Comparison of ENCODE assay signal across 8 mouse cellular contexts in the genomic region with DNA sequence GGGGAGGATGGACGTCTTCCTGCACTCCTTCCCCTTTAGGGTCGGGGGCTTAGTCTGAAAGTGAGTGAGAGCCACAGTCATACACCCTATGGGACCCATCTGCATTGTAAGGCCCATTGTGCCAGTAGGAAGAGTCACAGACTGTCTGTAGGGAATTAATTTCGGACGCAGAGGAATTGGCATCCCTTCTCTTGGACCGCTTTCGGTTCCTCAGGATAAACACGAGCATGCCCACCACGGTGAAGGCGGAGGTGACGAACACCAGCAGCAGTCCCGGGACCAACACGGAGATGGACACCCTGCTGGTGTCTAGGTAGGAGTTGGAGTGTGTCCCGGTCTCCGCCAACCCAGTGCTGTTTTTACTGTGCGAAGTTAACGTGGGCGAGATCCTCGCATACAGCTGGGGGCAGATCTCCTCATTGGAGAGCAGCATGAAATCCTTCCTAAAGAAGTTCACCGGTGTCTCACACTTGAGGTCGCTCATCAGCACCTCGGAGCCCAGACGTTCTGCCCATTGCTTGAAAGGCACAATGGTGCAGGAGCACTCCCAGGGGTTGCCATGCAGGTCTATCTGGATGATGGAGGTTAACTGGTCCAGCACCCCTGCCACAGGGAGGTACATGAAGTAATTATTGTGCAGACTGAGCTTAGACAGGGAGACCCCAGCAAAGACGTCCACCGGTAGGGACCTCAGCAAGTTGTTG. TPM values are rescaled to one million over a fixed set of nuclear protein-coding genes. Genes with fewer than 3 reads are reported as not detected.
DNase-seq lines count a peak whose midpoint lies in the region; ATAC-seq lines count a peak whose summit lies in the region.

No protein-coding gene starts in this region.

- H3K36me3 ChIP-seq in forebrain, embryonic 16.5 days (ENCODE audit: control insufficient read depth, insufficient read depth) = no peaks in the 10 kb centered on the region
- no peaks in the 10 kb centered on the region for H3K36me3 ChIP-seq in midbrain, embryonic 13.5 days

- peak; percentile 3 for DNase-seq in adrenal gland, postnatal 10 days
- no peak for DNase-seq in adrenal gland, postnatal 25 days
- DNase-seq in cerebellum, adult 11 months = peak; percentile 69
- peak; percentile 27 to 59 for DNase-seq in layer of hippocampus, postnatal 14 days (ENCODE audit: low spot score in 2 of 2)
- DNase-seq in adrenal gland, adult 8-10 months = no peak
- DNase-seq in gastrocnemius, adult 18-20 months (ENCODE audit: low spot score) = no peak

- ATAC-seq in forebrain, embryonic 16.5 days = peak; percentile 16
- peak; percentile 22 for ATAC-seq in midbrain, embryonic 13.5 days

- no peaks in the 10 kb centered on the region for H3K27me3 ChIP-seq in forebrain, embryonic 16.5 days (replicated peaks; ENCODE audit: control insufficient read depth, insufficient read depth, low read length)
- H3K27me3 ChIP-seq in midbrain, embryonic 13.5 days = no peaks in the 10 kb centered on the region

- peak overlapping the region; percentile 84 for H3K4me2 ChIP-seq in forebrain, embryonic 16.5 days (ENCODE audit: low read length)
- H3K4me2 ChIP-seq in midbrain, embryonic 13.5 days (replicated peaks) = peak overlapping the region; percentile 91

- H3K4me3 ChIP-seq in forebrain, embryonic 16.5 days (replicated peaks; ENCODE audit: low read length) = peak overlapping the region; percentile 81
- peak overlapping the region; percentile 68 for H3K4me3 ChIP-seq in midbrain, embryonic 13.5 days (replicated peaks)

- WGBS in forebrain, embryonic 16.5 days = 1% methylated on average over 24 of the region's 24 CpGs
- WGBS in midbrain, embryonic 13.5 days = 1% methylated on average over 24 of the region's 24 CpGs

- peak overlapping the region; percentile 89 for H3K9ac ChIP-seq in forebrain, embryonic 16.5 days (replicated peaks; ENCODE audit: low read depth, low read length)
- peak overlapping the region; percentile 86 for H3K9ac ChIP-seq in midbrain, embryonic 13.5 days (replicated peaks)

- no peak overlapping the region for H3K27ac ChIP-seq in forebrain, embryonic 16.5 days (ENCODE audit: low read length)
- peak overlapping the region; percentile 94 for H3K27ac ChIP-seq in midbrain, embryonic 13.5 days

- H3K4me1 ChIP-seq in forebrain, embryonic 16.5 days (replicated peaks; ENCODE audit: control insufficient read depth, insufficient read depth, low read length) = peaks cover 18% of the 10 kb centered on the region
- H3K4me1 ChIP-seq in midbrain, embryonic 13.5 days (replicated peaks) = peaks cover 31% of the 10 kb centered on the region

- H3K9me3 ChIP-seq in forebrain, embryonic 16.5 days (ENCODE audit: control insufficient read depth, low read length) = no peaks in the 10 kb centered on the region
- H3K9me3 ChIP-seq in midbrain, embryonic 13.5 days = no peaks in the 10 kb centered on the region

RNA-seq across cellular contexts. Expression of gene Slitrk1, which starts 2.7 kb away (rescaled TPM):
- 1 to 10 TPM; 1.1 to 2.2 TPM for total RNA-seq in adrenal gland, postnatal 10 days (2021)
- 0.95 and 1.6 TPM in 2 replicates for total RNA-seq in adrenal gland, postnatal 25 days (2021)
- polyA plus RNA-seq in forebrain, embryonic 16.5 days (2015; fragmentation: Nextera tagmentation; extraction: Ambion mirVana) = 26.5 and 29.7 TPM in 2 replicates
- total RNA-seq in layer of hippocampus, postnatal 14 days (2021) = 10 to 100 TPM; 48.8 to 52.6 TPM
- polyA plus RNA-seq in midbrain, embryonic 13.5 days (2015; fragmentation: Nextera tagmentation; extraction: Ambion mirVana) = 22.9 and 23.7 TPM in 2 replicates
- total RNA-seq in adrenal gland, adult 8-10 months (2022) = 1 to 10 TPM; 1.3 to 2.2 (median 1.7) TPM
- under 1 TPM in 1 of 2 experiments, not detected in 1; 0.05 TPM for total RNA-seq in gastrocnemius, adult 18-20 months (2021)

Comparison
In these comparisons a context has a peak if more than half of its experiments do, and no peak if none do; other contexts are left out.
1. DNase-seq: peak in adrenal gland, postnatal 10 days (single experiment), cerebellum, adult 11 months (single experiment) and layer of hippocampus, postnatal 14 days (2 of 2); none in adrenal gland, postnatal 25 days (single experiment), adrenal gland, adult 8-10 months (single experiment) and gastrocnemius, adult 18-20 months (single experiment).
2. RNA of gene Slitrk1, which starts 2.7 kb away (total RNA-seq): 48.8 to 52.6 TPM in layer of hippocampus, postnatal 14 days; 1.1 to 2.2 TPM in adrenal gland, postnatal 10 days, 1.3 to 2.2 TPM in adrenal gland, adult 8-10 months, 0.95 to 1.6 TPM in adrenal gland, postnatal 25 days and 0.05 TPM in gastrocnemius, adult 18-20 months; every median in the first group is over 10 times any median in the second.